ENCODE assay signal across 18 mouse cellular contexts in genomic region chr16:22149659-22150345, GRCm38 (mm10). TPM values are rescaled to one million over a fixed set of nuclear protein-coding genes. Genes with fewer than 3 reads are reported as not detected.
DNase-seq lines count a peak whose midpoint lies in the region; ATAC-seq and TF ChIP-seq lines count a peak whose summit lies in the region.
"Had no signal": no experiment of that assay in that cellular context is flagged by ENCODE, and none has a peak within 500 bp of the region (broad histone marks: within the 10 kb centered on the region; RNA-seq: fewer than 3 reads in every experiment).

No protein-coding gene starts in this region.

- no peak for ATAC-seq in heart, embryonic 14.5 days (ENCODE audit: insufficient number of reproducible peaks, insufficient read depth, low FRiP score, low read depth)
- ATAC-seq in midbrain, embryonic 11.5 days (ENCODE audit: low FRiP score), result no peak
- ATAC-seq: forebrain, embryonic 13.5 days; intestine, embryonic 16.5 days had no signal

- H3K36me3 ChIP-seq in heart, embryonic 14.5 days (ENCODE audit: control insufficient read depth, insufficient read depth, low read length), result no peaks in the 10 kb centered on the region
- H3K36me3 ChIP-seq in midbrain, embryonic 11.5 days (ENCODE audit: control insufficient read depth, insufficient read depth, low read length), result no peaks in the 10 kb centered on the region
- peaks cover 20% of the 10 kb centered on the region; the same call in 1 of the 2 replicates for H3K36me3 ChIP-seq in midbrain, embryonic 10.5 days
- H3K36me3 ChIP-seq in kidney, adult 2 months (ENCODE audit: control insufficient read depth, insufficient read depth, low read length), result no peaks in the 10 kb centered on the region
- H3K36me3 ChIP-seq: hindbrain, embryonic 15.5 days; liver, embryonic 15.5 days had no signal

- H3K9ac ChIP-seq in heart, embryonic 14.5 days (ENCODE audit: low read length), result no peak overlapping the region
- H3K9ac ChIP-seq in midbrain, embryonic 11.5 days (ENCODE audit: low read length), result no peak overlapping the region
- H3K9ac ChIP-seq: forebrain, embryonic 13.5 days; hindbrain, embryonic 15.5 days; limb, embryonic 15.5 days; liver, embryonic 15.5 days had no signal

- peak overlapping the region; percentile 57 for H3K4me2 ChIP-seq in heart, embryonic 14.5 days (ENCODE audit: low read length)
- no peak overlapping the region for H3K4me2 ChIP-seq in midbrain, embryonic 11.5 days
- H3K4me2 ChIP-seq: forebrain, embryonic 13.5 days; hindbrain, embryonic 15.5 days; limb, embryonic 15.5 days had no signal

- WGBS in heart, embryonic 14.5 days, result 55% methylated on average over 10 of the region's 10 CpGs
- WGBS in midbrain, embryonic 11.5 days, result 28% methylated on average over 10 of the region's 10 CpGs
- WGBS in midbrain, embryonic 10.5 days, result 33% methylated on average over 10 of the region's 10 CpGs
- 76% methylated on average over 10 of the region's 10 CpGs for WGBS in kidney, adult 2 months

- no peak for TF ChIP-seq CTCF in brain, embryonic 14.5 days (IDR thresholded peaks at IDR 0.05; ENCODE audit: borderline replicate concordance, extremely low read depth, insufficient read depth, insufficient read length)
- no peak for TF ChIP-seq CTCF in kidney, adult 2 months (conservative IDR thresholded peaks at IDR 0.05; ENCODE audit: insufficient read depth, insufficient read length, low read depth, low read length)

- peak overlapping the region in 1 of 2 experiments; percentile 10; a peak in 1 of 4 replicates for H3K4me3 ChIP-seq in heart, embryonic 14.5 days (ENCODE audit: control insufficient read depth in 1 of 2, insufficient read depth in 1 of 2, low read depth in 1 of 2, low read length in 2 of 2)
- no peak overlapping the region for H3K4me3 ChIP-seq in midbrain, embryonic 11.5 days (ENCODE audit: low read depth, low read length)
- H3K4me3 ChIP-seq in midbrain, embryonic 10.5 days, result no peak overlapping the region
- no peak overlapping the region for H3K4me3 ChIP-seq in kidney, adult 2 months (ENCODE audit: insufficient read depth, low read depth, low read length)
- H3K4me3 ChIP-seq: forebrain, embryonic 13.5 days; hindbrain, embryonic 15.5 days; limb, embryonic 15.5 days; liver, embryonic 15.5 days had no signal

- no peaks in the 10 kb centered on the region for H3K9me3 ChIP-seq in heart, embryonic 14.5 days (ENCODE audit: control insufficient read depth, low read length)
- H3K9me3 ChIP-seq in midbrain, embryonic 11.5 days (ENCODE audit: control insufficient read depth, low read length), result no peaks in the 10 kb centered on the region
- H3K9me3 ChIP-seq in midbrain, embryonic 10.5 days (replicated peaks), result no peaks in the 10 kb centered on the region
- H3K9me3 ChIP-seq: forebrain, embryonic 13.5 days; hindbrain, embryonic 15.5 days; limb, embryonic 15.5 days; liver, embryonic 15.5 days had no signal

- peak overlapping the region; percentile 64 to 81; a peak in 3 of 4 replicates for H3K27ac ChIP-seq in heart, embryonic 14.5 days (replicated peaks in 1 of 2; ENCODE audit: control insufficient read depth in 1 of 2, insufficient read depth in 1 of 2, low read depth in 2 of 2, low read length in 2 of 2)
- no peak overlapping the region for H3K27ac ChIP-seq in midbrain, embryonic 11.5 days (ENCODE audit: low read depth, low read length)
- H3K27ac ChIP-seq in midbrain, embryonic 10.5 days (replicated peaks), result no peak overlapping the region
- H3K27ac ChIP-seq in kidney, adult 2 months (ENCODE audit: insufficient read depth, low read depth, low read length), result no peak overlapping the region
- H3K27ac ChIP-seq: forebrain, embryonic 13.5 days; hindbrain, embryonic 15.5 days; liver, embryonic 15.5 days had no signal

- TF ChIP-seq POLR2A in brain, embryonic 14.5 days (IDR thresholded peaks at IDR 0.05; ENCODE audit: borderline replicate concordance, extremely low read depth, insufficient read depth, insufficient read length, poor library complexity, severe bottlenecking), result no peak
- no peak for TF ChIP-seq POLR2A in kidney, adult 2 months (IDR thresholded peaks at IDR 0.05; ENCODE audit: low read depth, low read length)

- DNase-seq in embryo, embryonic 10 days (ENCODE audit: low spot score), result peak; percentile 36
- no peak for DNase-seq in embryo, embryonic 11 days
- no peak for DNase-seq in heart, postnatal 10 days
- DNase-seq in midbrain, embryonic 11.5 days (ENCODE audit: low spot score, missing footprints), result peak; percentile 81
- no peak for DNase-seq in midbrain, embryonic 10.5 days (ENCODE audit: low spot score)
- DNase-seq in brain, embryonic 14.5 days (ENCODE audit: low read depth), result peak; percentile 14
- DNase-seq in kidney, adult 2 months, result no peak
- DNase-seq: cerebellum, adult 9-11 months; gastrocnemius, postnatal 10 days; layer of hippocampus, postnatal 36 days; right cerebral cortex, postnatal 14 days; spleen, adult 18-20 months had no signal

- intact Hi-C loops in heart, postnatal 10 days (cut with DNase I), result no loop called here

- H3K4me1 ChIP-seq in heart, embryonic 14.5 days (ENCODE audit: control insufficient read depth in 2 of 2, insufficient read depth in 2 of 2, low read length in 2 of 2), result peaks cover 15 to 66% of the 10 kb centered on the region in 2 experiments
- H3K4me1 ChIP-seq in midbrain, embryonic 11.5 days (ENCODE audit: control insufficient read depth, insufficient read depth, low read length), result peaks cover 18% of the 10 kb centered on the region
- H3K4me1 ChIP-seq in midbrain, embryonic 10.5 days, result peaks cover 54% of the 10 kb centered on the region
- no peaks in the 10 kb centered on the region for H3K4me1 ChIP-seq in kidney, adult 2 months (ENCODE audit: control insufficient read depth, insufficient read depth, low read length)

- H3K27me3 ChIP-seq in heart, embryonic 14.5 days (ENCODE audit: control insufficient read depth, insufficient read depth, low read length), result no peaks in the 10 kb centered on the region
- H3K27me3 ChIP-seq in midbrain, embryonic 11.5 days (ENCODE audit: control insufficient read depth, insufficient read depth, low read length), result no peaks in the 10 kb centered on the region
- H3K27me3 ChIP-seq in midbrain, embryonic 10.5 days (ENCODE audit: low read depth, poor library complexity, severe bottlenecking), result no peaks in the 10 kb centered on the region
- H3K27me3 ChIP-seq in kidney, adult 2 months (replicated peaks; ENCODE audit: control insufficient read depth, insufficient read depth, low read length), result no peaks in the 10 kb centered on the region
- H3K27me3 ChIP-seq: forebrain, embryonic 13.5 days; hindbrain, embryonic 15.5 days; limb, embryonic 15.5 days; liver, embryonic 15.5 days had no signal

RNA-seq across cellular contexts. Expression of gene Igf2bp2, which starts 13.3 kb away (rescaled TPM):
- polyA plus RNA-seq in heart, embryonic 14.5 days (2014; fragmentation: Nextera tagmentation; extraction: Ambion mirVana), result 45.1 and 47.6 TPM in 2 replicates
- 10 to 100 TPM; 11.6 to 20.0 TPM for total RNA-seq in heart, postnatal 10 days (2021)
- polyA plus RNA-seq in midbrain, embryonic 11.5 days (2014; fragmentation: Nextera tagmentation; extraction: Ambion mirVana), result 108 and 109 TPM in 2 replicates
- polyA plus RNA-seq in midbrain, embryonic 10.5 days (2016; fragmentation: Nextera tagmentation; extraction: Ambion mirVana), result 127 and 148 TPM in 2 replicates
- polyA plus RNA-seq in brain, embryonic 14.5 days (2012; rRNA removed), result 18.7 and 23.8 TPM in 2 replicates
- polyA plus RNA-seq in kidney, adult 2 months (2012; rRNA removed), result 2.1 and 2.3 TPM in 2 replicates

Comparison
In these comparisons a context has a peak if more than half of its experiments do, and no peak if none do; other contexts are left out.
1. DNase-seq: peak in embryo, embryonic 10 days (single experiment), midbrain, embryonic 11.5 days (single experiment) and brain, embryonic 14.5 days (single experiment); none in embryo, embryonic 11 days (single experiment), heart, postnatal 10 days (0 of 2), midbrain, embryonic 10.5 days (single experiment) and kidney, adult 2 months (single experiment).
2. H3K27ac ChIP-seq: peak in heart, embryonic 14.5 days (2 of 2); none in midbrain, embryonic 11.5 days (single experiment), midbrain, embryonic 10.5 days (single experiment) and kidney, adult 2 months (single experiment).